Mouse (Mus musculus): ENCODE data around the gene Tpm4. TPM values are rescaled to one million over a fixed set of nuclear protein-coding genes. Genes with fewer than 3 reads are reported as not detected.
"Not testable (repeated sequence)": the region's sequence is repeated elsewhere in the genome, so short reads cannot be mapped to it uniquely, and the experiment has no call there.

Tpm4 gene
- 10 to 100 TPM; 38.0 to 42.4 TPM for total RNA-seq (2021)
- long read RNA-seq, experiment 1, transcript Tpm4-201 (8 exons, 2,128 nt), result major isoform, 47 of 50 reads
- long read RNA-seq, experiment 1, partial matches to known transcripts, result 2 of 50 reads
- long read RNA-seq, experiment 1, other reads (novel, unspliced or antisense), result 1 of 50 reads
- long read RNA-seq, experiment 2, transcript Tpm4-201 (8 exons, 2,128 nt), result major isoform, 116 of 121 reads
- long read RNA-seq, experiment 2, partial matches to known transcripts, result 4 of 121 reads
- long read RNA-seq, experiment 2, other reads (novel, unspliced or antisense), result 1 of 121 reads

DNA sequence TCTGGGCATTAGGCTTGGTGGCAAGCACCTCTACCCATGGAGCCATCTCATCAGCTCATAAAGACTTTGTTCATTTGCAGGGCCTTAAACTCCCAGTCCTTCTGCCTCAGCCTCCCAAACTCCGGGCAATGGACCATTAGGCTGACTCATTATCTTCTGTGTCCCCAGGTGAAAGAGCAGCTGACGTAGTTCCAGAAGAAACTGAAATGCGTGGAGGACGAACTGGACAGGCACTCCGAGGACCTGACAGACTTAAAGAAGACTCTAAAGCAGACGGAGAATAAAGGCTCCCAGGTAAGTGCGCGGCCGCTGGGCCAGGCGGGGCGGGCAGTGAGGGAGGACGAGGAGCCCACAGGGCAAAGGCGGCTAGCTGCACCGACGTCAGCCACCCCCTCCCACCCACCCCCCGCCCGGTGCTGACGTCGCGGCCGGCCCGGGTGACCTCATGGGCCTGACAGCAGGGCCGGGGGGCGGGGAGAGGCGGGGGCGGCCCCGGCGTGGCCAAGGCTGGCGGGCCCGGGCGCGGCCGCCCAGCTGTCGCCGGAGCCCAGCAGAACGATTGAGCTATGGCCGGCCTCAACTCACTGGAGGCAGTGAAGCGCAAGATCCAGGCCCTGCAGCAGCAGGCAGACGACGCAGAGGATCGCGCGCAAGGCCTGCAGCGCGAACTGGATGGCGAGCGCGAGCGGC, at the start of gene Tpm4:
Tpm4 (plus strand) TSS at position 220 of the 690 bp plus-strand sequence.
- peak in 1 of 2 experiments; percentile 43 for DNase-seq (ENCODE audit: low spot score in 2 of 2)

DNA sequence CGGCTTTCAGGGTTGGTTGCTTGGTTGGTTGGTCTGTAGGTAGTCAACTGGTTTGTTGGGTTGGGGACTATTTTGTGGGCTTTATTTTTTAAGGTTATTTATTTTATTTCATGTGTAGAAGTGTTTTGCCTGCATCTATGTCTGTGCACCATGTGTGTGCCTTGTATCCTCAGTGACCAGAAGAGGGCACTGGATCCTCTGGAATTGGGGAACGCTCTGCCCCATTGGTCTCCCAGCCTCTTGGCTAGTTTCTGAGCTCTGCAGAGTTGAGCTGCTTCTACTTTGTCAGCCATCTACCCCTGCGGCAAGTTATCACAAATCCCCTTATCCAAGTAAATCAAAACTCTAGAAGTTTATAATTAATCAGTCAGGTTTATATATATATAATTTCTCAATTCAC, 47.2 kb upstream of the Tpm4 start:
- not testable (repeated sequence) for DNase-seq (ENCODE audit: low spot score in 2 of 2)

DNA sequence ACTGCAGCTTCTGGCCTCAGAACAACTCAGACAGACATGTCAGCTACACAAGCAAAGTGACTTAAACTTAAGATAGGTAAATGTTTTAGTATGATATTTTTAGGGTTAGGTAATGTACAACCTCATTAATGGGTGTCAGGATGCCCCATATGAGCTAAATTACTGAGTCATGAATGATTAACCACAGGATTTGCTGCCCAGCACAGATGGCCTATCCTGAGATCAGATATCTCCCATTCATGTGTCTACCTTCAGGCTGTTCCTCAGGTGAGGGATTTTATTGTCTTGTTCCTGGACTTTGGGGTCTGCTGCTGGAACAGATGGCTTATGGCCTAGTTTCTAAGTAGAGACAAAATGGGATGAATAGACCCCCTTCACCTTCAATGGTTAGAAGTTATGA, 38.1 kb upstream of the Tpm4 start:
- not testable (repeated sequence) for DNase-seq (ENCODE audit: low spot score in 2 of 2)

DNA sequence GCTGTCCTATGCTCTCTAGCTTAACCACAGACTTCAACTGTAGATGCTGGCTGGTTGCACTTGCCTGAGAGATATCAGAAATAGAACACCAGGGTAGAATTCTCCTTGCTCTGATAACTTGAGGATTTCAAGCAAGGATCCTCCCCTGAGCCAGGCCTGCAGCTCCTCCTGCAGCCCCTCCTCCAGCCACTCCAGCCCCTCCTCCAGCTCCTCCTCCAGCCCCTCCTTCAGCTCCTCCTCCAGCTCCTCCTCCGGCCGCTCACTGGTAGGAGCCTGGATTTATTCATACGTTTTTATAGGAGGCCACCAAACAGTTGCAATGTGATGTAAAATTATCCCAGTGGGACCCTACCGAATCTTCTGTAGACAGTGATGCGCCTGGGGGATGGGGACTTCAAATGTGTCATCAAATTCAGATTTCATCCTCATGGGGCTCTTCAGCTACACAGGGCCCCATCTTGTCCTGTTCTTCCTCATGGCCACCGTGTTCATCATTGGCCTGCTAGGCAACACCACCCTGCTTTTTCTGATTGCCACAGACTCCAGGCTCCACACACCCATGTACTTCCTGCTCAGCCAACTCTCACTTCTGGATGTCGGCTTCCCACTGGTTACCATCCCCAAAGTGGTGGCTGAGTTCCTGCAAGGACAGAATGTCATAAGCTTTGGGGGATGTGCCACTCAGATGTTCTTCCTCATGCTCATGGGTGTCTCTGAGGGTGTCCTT, 35.2 kb upstream of the Tpm4 start:
- peak in 1 of 2 experiments; percentile 6 for DNase-seq (ENCODE audit: low spot score in 2 of 2)

DNA sequence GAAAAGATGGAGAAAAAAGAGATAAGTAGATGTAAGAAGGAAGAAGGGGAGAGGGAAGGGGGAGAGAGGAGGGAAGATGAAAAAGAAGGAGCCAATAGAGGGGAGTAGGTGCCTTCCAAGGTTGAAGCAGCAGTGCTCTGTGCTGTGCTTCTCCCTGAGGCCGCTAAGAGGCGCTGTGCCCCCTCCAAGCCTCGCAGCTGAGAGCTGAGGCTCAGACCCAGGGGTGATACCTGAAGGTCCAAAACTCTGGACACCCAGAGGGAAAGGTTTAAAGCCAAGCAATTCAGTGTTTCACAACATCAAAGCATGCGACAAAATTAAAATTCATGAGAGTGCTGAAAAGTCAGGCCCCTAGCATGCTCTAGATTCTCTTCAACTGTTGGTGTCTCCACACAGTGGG, 29.6 kb upstream of the Tpm4 start:
- DNase-seq (ENCODE audit: low spot score in 2 of 2), result no peak

DNA sequence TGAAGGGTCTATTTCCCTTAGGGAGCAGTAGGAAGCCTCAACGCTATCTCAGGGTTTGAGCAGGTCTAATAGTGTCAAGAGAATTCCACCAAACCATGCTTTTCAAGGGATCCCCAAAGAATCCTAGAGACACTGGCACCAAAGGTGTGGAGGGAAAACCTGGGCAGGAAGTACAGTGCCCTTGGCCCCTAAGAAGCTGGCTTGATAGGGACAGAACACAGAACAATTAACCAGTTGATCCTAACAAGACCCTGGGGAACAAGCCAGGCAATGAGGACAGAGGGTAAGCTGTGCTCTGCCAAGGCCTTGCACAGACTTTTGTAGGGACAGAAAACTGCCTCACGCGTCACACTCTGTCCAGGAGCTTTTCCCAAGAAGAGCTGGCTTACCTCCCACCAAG, 28.0 kb upstream of the Tpm4 start, which contains the start of gene Olfr374:
Olfr374 (plus strand) TSS at position 301 of the 400 bp plus-strand sequence.
- DNase-seq (ENCODE audit: low spot score in 2 of 2), result no peak

DNA sequence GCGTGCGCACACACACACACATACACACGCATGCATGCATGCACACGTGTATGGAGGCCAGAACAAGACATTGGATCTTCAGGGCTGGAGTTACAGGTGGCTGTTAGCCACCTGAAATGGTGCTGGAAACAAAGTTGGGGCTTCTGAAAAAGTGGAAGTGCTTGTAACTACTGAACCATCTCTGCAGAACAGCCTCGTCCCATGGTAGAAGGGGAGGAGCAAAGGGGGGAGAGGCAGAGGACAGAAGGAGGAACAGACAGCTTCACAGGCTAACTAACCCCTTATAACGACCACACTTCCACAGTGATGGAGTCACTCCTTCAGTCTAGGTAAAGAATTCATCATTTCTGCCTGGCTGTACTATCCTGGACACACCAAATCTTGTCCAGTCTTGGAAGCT, 23.9 kb upstream of the Tpm4 start:
- no peak for DNase-seq (ENCODE audit: low spot score in 2 of 2)

DNA sequence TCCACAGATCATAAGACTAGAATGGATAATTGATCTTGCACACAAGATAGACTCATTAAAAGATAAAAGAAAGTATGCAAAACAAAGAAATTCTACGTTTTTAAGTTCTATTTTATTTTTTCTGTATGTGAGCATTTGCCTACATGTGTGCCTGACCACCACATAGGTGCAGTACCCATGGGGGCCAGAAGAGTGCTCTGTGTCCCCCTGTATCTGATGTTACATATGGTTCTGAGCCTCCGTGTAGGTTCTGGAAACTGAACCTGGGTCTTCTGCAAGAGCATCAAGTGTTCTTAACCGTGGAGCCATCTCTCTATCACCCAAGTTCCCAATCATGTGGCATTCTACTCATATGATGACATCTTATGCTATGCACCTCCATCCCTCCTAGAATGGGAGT, 22.3 kb upstream of the Tpm4 start:
- no peak for DNase-seq (ENCODE audit: low spot score in 2 of 2)

DNA sequence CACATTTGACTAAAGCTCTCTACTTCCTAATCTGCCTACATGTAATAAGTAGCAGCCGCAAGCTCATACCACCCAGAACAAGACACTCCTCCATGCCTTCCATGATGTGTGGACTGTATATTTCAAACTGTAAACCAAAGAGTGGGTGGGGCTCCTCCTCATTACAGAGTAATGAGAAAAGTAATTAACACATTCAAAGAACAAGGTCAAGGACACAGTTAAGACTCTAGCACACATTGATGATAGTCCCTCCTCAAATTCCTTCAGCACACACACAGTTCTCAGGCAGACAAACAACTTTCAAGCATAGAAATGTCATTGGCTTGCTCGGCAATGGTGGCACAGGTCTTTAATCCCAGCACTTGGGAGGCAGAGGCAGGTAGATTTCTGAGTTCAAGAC, 19.6 kb upstream of the Tpm4 start:
- no peak for DNase-seq (ENCODE audit: low spot score in 2 of 2)

DNA sequence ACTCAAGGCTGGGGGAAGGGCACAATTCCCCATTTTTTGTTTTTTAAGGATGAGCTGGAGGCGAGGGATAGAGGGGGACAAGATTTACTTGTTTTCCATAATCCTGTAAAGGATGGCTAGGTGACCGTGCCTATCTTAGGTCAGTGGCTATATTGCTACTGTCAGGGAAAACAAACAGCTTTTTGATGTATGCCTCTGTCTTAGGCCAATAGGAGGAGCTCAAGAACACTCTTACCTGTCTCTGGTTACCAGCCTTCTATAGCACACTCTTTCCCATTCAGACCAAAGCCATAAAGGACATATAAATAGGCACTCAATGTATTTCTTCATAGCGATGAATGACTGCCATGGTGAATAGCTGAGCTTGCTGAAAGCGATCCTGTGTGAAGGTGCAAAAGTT, 16.2 kb upstream of the Tpm4 start:
- no peak for DNase-seq (ENCODE audit: low spot score in 2 of 2)

DNA sequence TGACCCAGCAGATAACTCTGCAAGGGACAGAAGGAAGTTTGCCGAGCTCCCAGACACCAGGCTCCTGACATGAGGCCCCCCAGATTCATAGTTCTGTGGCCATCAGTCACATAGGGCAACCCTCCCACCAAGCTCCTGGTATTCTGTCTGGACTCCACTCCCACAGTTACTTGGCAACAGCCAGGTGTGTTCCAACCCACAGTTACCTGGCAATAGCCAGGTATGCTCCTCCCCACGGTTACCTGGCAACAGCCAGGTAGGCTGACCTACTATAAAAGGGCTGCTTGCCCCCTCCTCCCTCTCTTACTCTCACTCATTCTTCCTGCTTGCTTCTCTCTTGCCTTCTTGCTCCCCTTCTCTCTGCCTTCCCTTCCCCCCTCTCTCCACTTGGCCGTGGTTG, 13.3 kb upstream of the Tpm4 start:
- not testable (repeated sequence) for DNase-seq (ENCODE audit: low spot score in 2 of 2)

DNA sequence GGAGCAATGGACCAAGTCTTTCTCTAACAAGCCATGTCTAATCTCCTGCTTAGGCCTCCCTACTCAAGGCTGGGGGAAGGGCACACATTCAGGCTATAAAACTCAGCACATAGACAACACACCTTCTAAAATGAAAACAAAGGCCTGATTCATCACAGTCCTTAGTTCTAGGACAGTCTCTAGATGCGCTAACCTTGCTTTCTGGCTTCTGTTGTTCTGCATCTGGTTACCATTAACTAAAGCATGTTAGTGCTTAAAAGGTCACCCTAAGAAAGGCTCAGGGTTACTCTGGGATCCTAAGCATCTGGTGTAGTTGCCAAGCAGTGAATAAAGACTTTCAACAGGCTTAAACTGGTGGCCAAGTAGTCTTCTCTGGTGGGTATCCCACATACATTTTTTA, 12.8 kb upstream of the Tpm4 start:
- no peak for DNase-seq (ENCODE audit: low spot score in 2 of 2)

DNA sequence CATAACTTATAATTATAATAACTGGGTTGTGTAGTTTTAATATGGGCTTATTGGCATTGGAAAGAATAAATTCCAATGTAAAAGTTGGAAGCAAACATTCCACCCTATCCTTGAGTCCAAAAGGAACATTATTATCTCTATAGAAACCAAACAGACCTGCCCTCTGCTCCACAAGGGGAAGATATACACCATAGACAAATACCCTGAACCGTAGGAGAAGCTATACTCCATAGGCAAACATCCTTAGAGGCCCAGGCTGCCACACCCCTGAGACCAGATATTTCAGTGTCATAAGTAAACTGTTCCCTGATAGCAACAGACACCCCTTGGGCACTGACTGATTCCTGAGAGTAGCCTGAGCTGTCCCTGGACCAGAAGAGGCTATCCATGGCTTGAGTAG, 6.9 kb upstream of the Tpm4 start:
- DNase-seq (ENCODE audit: low spot score in 2 of 2), result no peak

DNA sequence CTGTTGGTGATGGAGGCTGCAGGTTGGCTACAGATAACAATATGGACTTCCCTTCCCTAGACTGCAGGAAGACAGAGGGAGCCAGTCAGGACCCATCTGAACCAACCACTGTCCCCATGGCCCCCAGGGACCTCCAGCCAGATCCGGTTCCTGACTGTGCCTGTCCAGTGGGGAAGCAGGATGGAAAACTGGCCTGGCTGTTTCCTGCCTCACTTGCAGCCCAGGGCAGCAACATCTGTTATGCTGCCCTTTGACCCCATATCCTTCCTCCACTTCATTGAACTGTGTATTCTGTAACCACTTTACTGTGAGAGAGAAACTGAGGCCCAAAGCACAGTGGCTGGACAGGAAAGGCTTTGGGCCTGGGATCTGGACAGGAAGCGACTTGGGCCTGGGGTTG, 3.5 kb upstream of the Tpm4 start:
- no peak for DNase-seq (ENCODE audit: low spot score in 2 of 2)

DNA sequence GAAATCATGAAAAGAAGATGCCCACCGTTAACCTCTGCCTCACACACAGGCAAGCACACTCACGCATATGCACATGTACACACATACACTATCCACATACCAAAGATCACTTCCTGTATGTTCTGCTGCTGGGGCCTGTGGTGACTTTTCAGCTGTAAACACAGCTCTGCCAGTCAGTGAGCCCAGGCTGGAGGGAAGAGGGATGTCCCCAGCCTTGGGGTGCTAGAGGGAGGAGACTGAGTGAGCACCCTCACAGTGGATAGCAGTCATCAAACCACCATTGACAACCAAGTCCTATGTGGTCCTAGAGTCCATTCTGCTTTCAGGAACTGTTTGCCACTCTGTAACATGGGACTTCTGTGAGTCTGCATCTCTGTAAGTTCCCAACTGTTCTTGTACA, 2.9 kb upstream of the Tpm4 start:
- DNase-seq (ENCODE audit: low spot score in 2 of 2), result no peak

DNA sequence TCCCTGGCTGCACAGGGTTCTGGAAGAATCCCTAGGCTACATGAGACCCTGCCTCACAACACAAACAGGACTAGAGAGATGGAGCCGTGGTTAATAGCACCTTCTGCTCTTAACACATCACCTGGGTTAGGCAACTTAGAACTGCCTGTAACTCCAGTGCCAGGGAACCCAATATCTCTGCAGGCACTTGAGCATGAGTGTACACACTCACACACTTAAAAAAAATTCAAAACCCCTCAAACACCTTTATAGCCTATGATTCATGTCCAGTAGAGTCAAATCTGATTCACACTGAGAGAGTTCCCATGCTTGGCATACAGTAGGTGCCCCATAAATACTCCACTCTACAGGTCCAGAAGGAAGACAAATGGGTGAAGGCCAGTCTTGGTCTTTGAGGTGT, 2.4 kb upstream of the Tpm4 start:
- DNase-seq (ENCODE audit: low spot score in 2 of 2), result no peak

DNA sequence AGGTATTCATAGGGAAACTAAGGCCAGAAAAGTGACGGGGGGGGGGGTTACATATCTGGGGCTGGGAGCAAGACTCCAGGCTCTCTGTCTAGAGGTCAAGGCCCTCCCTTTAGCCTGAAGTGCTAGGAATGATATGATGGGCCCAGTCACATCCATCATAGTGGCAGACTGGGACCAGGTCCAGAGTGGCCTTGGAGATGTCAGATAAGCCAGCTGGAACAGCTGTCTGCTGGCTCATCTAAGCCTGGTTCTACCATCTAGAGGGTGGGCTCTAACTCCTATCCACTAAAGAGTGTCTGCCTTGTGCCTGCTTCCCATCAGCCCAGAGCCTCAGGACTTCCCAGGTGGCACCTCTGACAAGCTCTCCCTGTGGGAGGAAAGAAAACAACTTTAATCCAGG, 1.9 kb upstream of the Tpm4 start:
- DNase-seq (ENCODE audit: low spot score in 2 of 2), result no peak

DNA sequence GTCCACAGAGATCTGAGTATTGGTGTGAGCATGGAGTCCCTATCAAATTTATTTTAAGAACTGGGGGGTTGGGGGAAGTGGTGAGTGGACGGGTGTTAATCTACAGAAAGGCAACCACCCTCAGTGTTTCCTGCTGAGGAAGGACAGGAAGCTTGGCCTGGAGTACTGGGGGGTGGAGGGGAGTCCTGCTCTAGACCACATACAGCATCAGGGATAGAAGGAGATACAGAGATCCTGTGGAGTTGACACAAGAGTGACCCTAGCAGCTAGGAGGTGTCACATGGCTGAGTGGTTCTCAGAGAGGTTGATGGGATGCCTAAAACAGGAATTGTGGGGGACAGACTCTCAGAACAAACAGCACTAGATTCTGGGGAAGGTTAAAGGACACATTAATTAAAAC, 1.3 kb upstream of the Tpm4 start:
- DNase-seq (ENCODE audit: low spot score in 2 of 2), result no peak

DNA sequence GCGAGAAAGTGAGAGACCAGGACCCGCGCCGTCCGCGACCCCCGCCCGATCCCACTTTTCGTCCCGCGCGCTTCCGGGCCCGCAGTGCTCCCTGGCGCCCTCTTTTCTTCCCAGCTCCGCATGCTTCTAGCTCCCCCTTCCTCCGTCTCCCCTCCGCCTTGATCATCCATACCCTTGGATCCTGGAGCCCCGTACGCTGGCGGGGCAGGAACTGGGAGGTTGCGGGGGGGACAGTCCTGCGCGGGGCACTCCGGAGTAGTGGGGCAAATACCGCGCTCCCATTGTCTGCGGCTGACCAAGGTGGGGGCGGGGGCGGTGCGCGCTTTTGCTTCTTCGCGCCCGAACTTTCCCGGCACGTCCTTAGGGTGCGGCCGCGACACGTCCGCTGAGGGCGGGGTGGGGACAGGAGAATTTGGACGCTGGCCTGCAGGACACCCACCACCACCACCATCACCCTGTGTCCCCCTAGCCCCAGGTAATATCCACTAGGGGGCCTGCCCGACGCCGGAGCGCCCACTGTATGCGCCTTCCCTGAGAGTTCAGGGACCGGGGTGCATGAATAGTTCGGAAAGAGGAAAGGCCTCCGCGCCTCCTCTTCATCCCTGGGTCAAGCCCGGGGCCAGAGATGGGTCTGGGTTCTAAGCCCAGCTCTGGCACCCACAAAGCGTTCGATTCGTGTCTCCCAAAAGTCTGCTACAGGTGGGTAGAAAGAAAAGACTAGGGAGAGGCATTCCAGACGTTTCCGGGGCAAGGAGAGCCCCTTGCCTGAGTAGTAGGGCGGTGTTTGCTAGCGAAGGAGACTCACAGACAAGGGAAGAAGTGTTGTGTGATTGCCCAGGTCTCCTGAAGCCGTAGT, 899 bp downstream of the Tpm4 start:
- DNase-seq (ENCODE audit: low spot score in 2 of 2), result peak in 1 of 2 experiments; percentile 5

DNA sequence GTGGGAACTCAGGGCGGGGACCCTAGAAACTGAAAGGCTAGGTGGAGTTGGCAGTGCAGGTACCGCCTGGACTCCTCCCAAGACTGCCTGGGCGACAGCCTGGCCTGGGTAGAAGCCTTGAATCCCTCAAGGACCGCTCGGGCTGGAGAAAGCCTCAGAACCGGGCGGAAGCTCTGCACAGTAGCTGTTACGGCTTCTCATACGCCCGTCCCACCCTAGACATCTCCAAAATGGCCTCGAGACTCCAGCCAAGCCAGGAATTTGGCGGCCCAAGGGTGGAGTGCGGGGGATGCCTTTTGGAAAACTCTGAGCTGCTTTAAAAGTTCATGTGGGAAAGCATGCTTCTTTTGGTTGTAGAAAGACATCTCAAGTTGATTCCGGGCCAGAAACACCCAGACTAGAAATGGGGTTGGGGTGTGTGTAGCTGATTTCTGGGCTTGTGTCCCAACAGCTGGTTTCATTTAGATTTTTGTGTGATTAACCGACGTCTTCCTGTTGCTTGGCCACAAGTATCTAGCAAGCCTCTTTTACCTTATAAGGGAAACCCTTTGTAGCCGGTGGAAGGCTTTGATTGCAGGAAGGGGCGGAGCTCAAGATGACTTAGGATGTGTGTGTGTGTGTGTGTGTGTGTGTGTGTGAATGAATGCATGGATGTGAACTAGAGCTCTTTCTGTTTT, 1.7 kb downstream of the Tpm4 start:
- peak; percentile 14 to 35 for DNase-seq (ENCODE audit: low spot score in 2 of 2)

DNA sequence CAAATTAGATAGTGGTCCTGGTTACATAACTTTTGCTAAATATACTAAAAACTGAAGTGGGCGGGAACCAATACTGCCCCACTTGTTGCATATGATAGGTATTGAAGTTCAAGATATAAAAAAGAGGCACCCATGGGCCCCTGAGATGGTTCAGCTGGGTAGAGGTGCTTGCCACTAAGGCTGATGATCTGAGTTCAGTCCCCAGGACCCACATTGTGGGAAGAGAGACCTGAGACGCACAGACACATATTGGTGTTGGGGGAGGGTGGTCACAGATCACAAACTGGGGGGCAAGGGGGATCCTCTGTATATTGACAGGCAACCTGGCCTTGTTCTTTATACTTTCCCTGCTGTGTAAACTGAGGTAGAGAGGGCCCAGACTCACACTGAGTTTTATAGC, 2.7 kb downstream of the Tpm4 start:
- DNase-seq (ENCODE audit: low spot score in 2 of 2), result no peak
